Mouse (Mus musculus): ENCODE results near the gene Prr23a2. TPM values are rescaled to one million over a fixed set of nuclear protein-coding genes. Genes with fewer than 3 reads are reported as not detected.

Gene Prr23a2
- not detected in 2 replicates for polyA plus RNA-seq (2012; rRNA removed)

GRCm38 (mm10) chr9:98856210-98856609 is at the start of gene Prr23a2:
TSS of gene Prr23a2 (plus strand) at chr9:98856494.

GRCm38 (mm10) chr9:98842117-98842516 is 14.2 kb upstream of the Prr23a2 start, which contains the start of gene Prr23a1:
TSS of gene Prr23a1 (plus strand) at chr9:98842503.

GRCm38 (mm10) chr9:98864571-98864970 is 8.3 kb downstream of the Prr23a2 start, which contains the start of gene Prr23a3:
TSS of gene Prr23a3 (plus strand) at chr9:98864767.

GRCm38 (mm10) chr9:98902819-98903218 is 46.5 kb downstream of the Prr23a2 start, which contains the start of gene 7420426K07Rik:
TSS of gene 7420426K07Rik (plus strand) at chr9:98903119.

Other genes with a start within 250 kb of the Prr23a2 start
- gene Prr23a1, start 14.0 kb upstream of the Prr23a2 start, polyA plus RNA-seq (2012; rRNA removed): 0.11 TPM in 1 of 2 replicates, not detected in the other
- not detected in 2 replicates for gene Prr23a3, start 8.3 kb downstream of the Prr23a2 start, polyA plus RNA-seq (2012; rRNA removed)
- gene 7420426K07Rik, start 46.6 kb downstream of the Prr23a2 start, polyA plus RNA-seq (2012; rRNA removed): not detected in 2 replicates
- gene Foxl2, start 98.8 kb downstream of the Prr23a2 start, polyA plus RNA-seq (2012; rRNA removed): 0.20 and 0.22 TPM in 2 replicates
- 33.8 and 34.7 TPM in 2 replicates for gene Faim, start 129.9 kb downstream of the Prr23a2 start, polyA plus RNA-seq (2012; rRNA removed)
- 0.09 and 0.13 TPM in 2 replicates for gene Gm1123, start 179.2 kb downstream of the Prr23a2 start, polyA plus RNA-seq (2012; rRNA removed)